Mouse (Mus musculus): ENCODE measurements around the gene Slc47a1.
A peak's percentile ranks its signal among the peaks of the same experiment; 100 is the strongest.
"Not testable (repeated sequence)": the region's sequence is repeated elsewhere in the genome, so short reads cannot be mapped to it uniquely, and the experiment has no call there.

Gene Slc47a1

DNA sequence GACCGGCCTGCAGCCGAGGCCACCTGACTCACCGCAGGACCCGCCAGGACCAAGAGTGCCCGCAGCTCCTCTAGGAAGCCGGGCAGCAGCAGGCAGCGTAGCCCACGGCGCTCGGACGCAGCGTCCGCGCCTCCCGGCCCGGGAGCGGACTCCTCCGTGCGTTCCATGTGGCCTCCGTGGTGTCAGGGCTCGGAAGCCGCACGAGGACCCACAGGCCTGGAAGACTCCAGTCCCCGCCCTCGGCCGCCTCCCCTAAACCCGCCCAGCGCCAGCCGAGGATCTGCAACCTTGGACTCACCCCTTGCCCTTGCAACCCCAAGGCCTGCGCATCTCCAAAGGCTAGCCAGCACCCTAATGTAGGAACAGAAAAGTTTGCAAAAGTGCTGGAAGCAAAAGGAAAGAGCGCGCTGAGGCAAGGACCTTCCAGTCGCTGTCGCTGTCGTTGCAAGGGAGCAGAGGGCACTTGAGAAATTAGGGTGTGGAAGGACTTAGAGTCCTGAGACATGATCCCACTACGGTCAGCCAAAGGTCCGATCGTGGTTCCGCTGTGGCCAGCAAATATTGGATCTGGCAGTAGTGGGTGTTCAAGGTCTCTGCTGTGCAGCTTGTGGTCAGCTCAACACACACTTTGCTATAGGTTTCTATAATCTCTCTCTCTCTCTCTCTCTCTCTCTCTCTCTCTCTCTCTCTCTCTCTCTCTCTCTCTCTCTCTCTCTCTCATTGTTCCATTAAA is at the start of gene Slc47a1:
Slc47a1 (minus strand) TSS at position 465 of the 733 bp plus-strand sequence.
- no peak for DNase-seq

DNA sequence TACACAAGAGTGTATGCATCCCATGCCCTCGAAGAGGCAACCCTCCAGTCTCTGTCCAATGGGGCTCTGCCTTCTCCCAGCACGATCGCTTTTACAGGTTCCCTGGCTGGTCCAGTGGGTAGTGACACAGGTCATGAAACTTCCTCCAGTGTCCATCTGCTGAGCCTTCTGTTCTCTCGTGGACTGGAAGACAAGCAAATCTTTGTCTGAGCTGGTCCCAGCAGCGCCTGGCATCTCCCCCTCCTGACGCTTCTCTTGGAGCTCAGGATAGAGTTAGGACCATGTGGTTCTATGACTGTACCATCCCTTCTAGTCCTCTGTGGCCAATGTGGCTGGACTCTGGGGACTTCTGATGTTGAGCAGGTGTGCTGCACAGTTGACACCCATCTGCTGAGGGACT is 41.1 kb upstream of the Slc47a1 start:
- no peak for DNase-seq

DNA sequence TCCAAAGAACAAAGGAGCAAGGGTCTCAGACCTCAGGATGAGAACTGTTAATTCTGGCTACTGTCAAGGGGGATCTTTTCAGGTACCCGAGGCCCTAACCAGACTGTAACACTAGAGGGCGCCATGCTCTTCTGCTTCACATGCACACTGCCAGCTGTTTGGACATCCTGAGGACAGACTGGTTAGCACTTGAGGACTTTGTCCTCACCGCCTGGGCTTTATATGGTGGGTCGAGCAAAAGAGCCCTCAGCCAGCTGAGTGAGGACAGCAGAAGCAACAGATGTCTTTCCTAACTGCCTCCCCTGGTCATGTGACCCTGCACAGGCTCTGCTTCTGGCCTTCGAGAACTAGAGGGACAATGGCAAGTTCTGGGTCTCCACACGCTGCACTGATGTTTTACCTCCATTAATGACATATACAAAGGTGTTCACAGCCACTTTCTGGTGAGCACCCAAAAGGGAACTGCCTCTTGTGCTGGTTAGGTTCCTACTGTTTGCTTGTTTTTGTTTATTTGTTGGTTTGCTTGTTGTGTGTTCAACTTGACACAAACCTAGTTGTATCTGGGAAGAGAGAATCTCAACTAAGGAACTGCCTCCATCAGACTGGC is 39.9 kb upstream of the Slc47a1 start:
- DNase-seq: peak; percentile 72

DNA sequence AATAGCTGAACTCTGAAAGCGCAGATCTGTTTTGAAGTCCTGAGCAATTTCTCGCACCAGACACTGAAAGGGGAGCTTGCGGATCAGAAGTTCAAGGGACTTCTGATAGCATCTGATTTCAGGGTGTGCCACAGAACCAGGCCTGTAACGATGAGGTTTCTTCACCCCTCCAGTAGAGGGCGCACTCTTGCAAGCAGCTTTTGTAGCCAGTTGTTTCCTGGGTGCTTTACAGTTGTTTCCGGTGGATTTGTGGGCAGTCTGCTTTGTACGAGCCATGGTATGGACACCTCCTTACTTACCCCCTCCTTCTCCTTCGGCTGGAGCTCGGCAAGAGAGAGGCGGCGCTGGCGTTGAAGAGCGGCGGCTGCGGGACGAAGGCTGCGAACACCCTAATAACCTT is 38.4 kb upstream of the Slc47a1 start:
- DNase-seq: peak; percentile 26

DNA sequence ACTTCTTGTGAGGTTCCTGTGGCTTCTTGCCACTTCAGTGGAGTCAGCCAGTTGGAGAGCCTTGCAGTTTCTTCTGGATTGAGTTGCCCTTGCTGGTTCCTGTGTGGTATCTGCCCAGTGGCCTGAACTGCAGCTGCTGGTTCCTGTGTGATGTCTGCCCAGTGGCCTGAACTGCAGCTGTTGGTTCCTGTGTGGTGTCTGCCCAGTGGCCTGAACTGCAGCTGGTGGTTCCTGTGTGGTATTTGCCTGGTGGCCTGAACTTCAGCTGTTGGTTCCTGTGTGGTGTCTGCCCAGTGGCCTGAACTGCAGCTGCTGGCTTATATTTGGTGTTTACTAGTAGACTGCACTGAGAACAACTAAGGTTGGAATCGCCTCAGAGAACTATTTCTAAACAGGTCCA is 37.3 kb upstream of the Slc47a1 start:
- no peak for DNase-seq

DNA sequence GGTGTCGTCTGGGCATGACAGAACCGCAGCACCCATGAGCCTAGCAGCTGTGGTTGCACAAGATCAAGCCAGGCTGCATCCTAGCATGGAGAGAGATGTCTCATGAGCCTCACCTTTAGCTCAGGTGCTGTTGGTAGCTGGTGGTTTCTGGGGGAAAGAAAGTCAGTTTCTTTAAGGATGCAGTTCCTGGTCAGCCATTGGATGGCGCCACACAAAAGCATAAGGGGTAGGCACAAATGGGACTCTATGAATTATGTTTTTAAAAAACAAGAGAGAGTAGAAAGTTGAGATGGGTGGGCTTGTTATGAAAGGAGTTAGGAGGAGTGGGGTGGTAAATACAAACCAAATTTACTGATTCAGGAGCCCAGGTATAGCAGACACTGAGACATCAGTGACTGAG is 36.4 kb upstream of the Slc47a1 start:
- DNase-seq: no peak

DNA sequence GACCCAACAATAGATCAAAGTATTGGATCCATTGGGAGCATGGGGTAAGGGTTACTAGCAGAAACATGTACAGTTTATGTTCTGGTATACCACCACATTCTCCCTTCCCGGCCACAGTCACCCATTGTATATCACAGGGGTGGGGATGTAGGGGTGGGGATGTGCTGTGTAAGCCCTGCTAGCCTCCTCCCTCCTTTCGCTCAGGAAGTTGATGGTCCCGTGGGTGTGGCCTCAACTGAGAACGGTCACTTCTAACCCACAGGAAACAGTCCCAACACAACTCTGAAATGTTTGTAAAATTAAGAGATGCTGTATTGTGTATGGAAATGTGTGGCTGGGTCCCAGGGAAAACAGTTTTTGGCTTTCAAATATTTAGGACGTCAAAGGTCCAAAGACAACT is 35.3 kb upstream of the Slc47a1 start:
- DNase-seq: no peak

DNA sequence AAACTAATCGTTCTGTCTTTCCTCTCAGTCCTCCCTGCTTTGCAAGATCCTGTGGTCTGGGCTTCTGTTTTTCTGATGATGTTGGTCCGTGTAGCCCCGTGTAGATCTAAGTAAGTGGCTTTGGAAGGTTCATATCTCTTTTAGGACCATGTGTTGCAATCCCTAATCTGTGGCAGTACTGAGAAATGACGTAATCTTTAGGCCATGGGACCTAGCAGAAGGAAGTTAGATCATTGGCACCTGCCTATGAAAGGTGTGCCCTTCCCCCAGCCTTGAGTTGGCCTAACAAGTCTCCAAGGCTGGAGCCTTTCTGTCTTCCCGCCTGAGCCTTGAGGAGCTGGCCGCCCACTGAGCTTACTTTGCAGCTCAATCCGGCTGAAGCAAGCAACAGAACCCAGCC is 33.7 kb upstream of the Slc47a1 start:
- DNase-seq: no peak

DNA sequence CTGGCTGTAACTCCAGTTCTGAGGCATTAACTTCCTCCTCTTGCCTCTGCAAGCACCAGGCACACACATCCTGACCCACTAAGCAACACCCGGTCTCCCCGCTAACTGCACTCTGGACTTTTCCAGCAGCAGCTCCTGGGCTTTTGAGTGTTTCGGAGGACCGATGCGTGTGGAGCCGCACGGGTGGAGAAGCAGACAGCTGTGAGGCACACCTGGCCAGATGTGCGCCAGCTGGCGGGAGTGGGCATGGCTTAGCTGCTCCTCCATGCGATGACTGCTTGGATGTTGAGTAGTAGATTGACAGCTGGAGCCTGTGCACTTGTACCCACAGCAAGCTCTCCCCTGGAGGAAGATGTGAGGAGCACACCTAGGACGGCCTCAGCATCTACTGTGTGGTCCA is 33.1 kb upstream of the Slc47a1 start:
- no peak for DNase-seq

DNA sequence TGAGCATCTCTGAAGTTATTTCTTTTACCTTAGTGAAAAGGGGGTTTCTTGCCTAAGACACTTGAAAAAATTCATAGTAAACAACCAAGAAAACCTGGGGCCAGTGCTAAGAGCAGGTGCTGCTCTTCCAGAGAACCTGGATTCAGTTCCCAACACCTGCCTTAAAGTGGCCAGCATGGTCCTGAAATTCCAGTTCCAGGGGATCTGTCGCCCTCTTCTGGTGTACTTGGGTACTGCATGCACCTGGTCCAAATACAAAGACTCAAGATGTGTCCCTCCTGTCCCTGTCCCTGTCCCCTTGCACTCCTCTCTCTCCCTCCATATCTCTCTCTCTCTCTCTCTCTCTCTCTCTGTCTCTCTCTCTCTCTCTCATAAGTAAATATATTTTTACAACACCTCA is 32.0 kb upstream of the Slc47a1 start:
- peak; percentile 79 for DNase-seq

DNA sequence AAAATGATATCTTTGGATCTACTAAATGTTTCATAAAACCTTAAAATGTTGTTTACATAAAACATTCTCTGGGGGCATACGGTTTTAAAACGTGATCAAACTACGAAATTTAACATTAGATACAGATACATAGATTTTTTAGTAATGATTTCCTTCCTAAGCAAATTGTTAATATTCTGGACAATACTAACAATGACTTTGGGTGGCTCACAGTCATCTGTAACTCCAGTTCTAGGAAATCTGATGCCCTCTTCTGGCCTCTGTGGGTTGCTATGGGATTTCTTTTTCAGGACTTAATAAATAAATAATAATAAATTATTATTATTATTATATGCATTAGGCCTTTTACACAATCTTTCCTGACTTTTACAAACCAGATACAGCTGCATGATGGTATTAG is 30.9 kb upstream of the Slc47a1 start:
- DNase-seq: no peak

DNA sequence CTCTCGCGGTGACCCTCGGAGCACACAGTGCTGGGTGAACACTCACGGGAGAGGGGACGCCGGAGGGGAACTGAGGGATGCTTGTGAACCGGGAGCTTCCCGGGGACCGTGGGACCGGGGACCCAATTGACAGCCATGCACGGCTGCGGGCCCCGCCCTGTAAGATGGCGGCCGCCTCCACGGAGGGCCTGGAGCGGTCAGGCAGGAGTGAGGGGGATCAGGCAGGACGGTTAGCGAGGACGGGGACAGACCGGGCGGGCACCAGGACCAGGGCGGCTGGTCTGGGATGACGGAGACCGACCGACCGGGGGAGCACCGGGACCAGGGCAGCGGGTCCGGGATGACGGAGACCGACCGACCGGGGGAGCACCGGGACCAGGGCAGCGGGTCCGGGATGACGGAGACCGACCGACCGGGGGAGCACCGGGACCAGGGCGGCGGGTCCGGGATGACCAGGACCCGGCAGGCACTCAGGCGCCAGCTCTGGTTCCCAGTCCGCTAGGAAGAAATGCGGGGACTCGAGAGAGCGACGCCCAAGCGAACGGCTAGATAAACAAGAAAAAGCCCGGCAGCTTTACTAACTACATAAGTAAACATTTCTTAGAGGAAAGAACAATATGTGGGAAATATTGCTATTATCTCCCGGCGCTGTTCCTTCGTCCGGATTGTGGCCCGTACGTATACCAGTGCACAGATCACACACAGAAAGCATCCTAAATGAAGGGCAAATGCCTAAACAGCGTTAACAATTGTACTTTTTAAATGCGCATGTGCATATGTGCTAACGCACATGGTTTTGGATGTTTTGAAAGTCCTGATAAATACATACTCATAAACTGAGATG is 30.3 kb upstream of the Slc47a1 start:
- peak; percentile 55 for DNase-seq

DNA sequence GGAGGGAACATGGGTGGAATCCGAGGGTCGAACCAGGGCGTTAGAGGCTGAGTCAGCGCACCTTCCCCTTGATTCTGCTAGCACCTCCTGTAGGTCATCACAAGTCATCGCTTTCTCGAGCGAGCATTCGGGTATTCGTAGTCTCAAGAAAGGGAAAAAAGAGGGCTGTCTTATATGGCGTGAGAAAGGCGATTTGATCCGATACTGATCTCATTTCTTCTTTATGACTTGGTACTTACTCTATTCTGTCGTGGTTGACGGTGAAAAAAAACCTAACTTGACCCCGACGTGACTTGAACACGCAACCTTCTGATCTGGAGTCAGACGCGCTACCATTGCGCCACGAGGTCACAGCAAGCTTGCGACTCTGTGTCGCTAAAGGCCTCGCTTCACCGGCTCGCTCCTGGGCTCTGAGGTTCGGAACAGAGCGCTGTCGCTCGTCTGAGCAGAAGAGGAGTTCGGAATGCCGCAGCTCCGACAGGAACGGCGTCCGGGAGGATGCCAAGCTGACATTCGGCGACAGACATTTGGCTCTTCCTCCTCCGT is 29.6 kb upstream of the Slc47a1 start:
- DNase-seq: peak; percentile 88

DNA sequence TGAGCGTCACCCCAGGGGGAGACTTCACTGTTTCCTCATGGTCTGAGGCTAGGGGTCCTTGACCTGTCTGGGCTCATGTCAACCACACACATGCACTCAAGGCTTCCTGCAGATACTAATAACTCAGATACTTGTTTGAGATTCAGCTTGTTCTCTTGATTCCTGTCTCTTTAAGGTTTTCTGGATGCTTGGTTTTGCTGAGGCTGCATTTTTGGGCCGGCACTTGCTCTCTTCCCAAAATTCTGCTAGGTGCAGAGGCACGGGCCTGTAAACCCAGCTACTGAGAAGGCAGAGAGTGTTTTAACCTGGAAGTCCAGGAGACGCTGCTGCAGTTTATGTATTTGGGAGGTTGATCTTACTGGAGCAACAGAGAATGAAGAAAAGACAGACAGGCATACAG is 23.6 kb upstream of the Slc47a1 start:
- DNase-seq: no peak

DNA sequence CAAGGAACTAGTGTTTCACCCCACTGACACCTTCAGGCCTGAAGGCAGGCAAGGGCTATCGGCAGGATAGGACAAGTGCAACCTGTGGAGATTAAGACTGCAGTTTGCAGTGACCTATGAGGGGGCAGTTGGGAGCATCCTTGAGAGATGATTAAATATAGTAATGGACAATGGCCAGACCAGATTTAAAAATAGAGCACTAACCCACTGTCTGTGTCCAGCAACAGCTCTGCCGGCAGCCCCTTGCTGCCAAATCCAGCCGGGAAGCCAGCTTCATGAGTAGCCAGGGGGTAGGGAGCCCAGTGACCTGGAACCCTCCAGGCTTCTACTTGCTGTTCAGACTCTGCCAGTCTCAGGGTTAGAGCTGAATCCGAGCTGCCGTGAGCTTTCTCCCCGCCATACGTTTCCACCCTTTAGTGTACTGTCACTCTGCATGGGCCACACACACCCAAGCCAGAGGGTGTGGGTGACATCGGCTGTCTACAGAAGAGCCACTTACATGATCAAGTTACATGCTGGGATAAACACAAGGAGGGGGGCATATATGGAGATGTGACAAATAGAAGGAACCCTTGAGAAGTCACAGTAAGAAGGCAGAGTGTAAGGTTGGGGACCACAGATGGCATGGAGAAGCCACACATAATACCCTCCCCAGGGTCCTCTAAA is 22.7 kb upstream of the Slc47a1 start:
- DNase-seq: no peak

DNA sequence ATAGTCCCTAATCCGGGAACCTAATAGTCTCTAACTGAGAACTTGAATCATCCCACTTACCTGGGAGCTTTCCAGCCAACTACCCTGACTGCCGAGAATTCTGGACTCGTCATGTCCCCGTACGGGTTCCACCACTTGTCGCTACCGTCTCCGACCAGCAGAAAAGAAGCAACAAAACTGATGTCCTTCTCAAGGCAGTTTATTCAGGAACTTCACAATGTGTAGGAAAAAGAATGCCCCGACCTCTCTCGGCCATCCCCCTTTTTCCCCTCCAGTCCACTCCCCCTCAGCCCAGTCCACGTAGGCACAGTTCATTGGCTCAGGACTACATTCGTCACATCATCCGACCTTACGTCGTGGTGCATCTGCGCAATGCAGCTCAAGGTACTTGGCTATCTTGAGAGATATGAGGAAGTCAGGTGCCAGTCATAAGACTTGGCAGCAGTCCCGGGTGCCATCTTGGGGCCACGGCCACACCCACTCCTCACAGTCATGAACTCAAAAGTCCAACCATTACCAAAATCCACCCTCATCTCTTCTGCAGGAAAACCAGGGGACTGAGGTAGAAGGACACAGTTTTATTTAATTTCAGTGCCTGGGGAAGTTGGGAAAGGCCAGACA is 19.4 kb upstream of the Slc47a1 start:
- not testable (repeated sequence) for DNase-seq

DNA sequence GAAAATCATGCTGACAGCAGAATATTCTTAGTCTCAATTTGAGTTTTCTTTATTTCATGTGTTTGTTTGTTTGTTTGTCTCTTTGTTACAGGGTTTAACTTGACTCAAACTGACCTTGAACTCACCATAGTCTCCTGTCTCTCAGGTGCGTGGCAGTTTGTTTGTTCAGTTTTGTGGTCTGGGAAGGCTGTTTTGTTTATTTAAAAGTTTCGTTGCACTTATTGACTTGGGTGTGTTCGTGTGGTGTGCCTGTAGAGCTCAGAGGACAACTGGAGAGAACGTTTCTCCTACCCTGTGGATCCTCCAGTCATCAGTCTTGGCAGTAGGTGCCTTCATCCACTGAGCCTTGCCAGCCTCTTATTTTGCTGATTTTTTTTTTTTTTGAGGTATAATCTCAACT is 10.8 kb upstream of the Slc47a1 start:
- DNase-seq: no peak

DNA sequence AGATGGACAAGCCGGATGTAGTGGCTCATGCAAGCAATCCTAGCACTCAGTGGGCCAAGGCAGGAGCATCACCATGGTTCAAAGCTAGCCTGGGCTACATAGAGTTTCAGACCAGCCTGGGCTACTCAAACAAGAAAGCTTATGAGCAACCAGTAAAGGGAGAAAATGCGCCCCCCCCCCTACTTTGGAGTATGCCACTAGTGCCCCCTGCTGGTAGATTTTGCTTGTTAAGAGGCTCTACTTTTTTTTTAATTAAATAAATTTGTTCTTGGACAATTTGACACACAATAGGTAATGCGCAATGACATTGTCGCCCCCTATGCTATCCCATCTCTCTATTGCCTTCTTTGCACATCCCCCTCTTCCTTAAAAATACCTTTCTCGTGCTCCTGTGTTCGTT is 9.9 kb upstream of the Slc47a1 start:
- DNase-seq: peak; percentile 30

DNA sequence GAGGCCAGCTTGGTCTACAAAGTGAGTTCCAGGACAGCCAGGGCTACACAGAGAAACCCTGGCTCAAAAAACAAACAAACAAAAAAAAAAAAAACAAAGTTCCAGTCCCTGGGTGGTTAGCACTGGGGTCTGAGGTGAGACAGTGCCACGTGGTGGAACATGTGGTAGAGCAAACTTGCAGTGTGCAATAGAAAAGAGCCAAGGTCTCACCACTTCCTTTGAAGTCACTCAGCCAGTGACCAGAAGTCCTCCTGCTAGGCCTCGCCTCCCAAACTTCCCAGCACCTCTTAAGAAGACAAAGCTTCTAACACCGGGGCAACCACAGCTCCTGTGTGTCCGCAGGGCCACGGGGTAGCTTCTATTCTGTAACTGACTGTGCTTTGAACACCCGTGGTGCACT is 9.1 kb upstream of the Slc47a1 start:
- DNase-seq: no peak

DNA sequence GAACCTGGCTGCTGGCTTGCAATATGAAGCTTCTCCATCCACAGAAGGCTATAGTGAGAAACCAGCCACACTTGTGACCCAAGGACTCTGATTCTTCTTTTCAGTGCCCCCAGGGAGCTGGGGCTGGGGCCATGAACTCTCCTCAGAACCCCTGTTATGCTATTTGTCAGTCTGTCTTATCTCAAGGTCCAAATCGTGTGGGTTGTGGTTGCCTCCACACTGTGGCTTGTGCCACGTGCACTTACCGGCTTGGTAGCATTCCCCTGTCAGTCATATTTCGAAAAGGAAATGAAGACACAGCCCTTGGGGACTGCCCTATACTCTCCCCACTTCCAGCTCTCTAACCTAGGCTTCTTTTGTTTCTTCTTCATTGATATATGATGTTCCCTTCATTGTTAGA is 7.6 kb upstream of the Slc47a1 start:
- DNase-seq: no peak

DNA sequence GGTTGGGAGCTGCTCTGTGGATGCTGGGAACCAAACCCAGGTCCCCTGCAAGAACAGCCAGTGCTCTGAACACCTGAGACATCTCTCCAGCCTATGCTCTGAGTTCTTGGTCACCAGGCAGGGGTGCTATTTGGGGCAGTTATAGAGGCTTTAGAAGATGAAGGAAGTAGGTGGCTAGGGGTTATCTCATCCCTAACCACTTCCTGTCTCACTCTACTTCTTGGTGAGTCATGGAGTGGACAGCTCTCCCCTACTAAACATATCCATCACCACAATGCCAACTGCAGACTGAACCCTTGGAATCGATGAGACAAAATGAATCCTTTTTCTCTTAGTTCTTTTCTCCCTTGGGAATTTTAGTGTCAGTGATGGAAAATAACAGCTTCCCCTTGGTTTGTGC is 3.1 kb upstream of the Slc47a1 start:
- DNase-seq: no peak

DNA sequence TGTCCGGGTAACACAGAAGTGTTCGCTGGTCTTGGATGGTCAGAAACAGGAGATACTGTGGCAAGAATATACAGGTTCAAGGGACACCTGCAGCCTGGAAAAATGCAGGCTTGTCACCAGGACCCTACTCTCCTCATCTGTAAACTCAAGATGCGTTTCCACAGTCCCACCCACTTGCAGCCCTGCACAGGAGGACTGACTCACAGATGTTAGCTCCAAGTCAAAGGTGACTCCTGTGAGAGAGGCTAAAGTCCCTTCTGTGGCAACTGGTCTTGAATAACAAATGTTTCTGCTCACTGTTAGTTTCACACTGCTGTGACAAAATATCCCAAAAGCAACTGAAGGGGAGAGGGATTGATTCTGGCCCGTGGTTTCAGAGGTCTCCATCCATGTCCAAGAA is 506 bp upstream of the Slc47a1 start:
- DNase-seq: no peak

DNA sequence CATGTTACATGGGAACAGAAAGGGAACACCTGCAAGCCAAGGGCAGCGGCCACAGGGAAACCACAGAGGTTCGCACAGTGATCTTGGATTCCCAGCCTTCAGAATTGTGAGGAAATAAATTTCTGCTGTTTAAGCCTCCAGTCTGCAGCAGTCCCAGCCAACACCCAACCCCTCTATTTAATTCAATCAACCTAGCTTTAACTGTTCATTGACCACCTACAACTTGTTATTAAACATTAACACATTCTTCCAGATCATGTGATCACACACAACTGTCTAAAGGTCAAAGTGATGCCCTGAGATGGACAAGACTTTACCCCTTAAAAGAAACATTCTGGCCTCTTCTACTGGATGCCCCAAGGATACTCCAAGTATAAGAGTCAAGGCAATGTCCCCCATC is 9.5 kb downstream of the Slc47a1 start:
- DNase-seq: no peak
